Mouse (Mus musculus) thymus, postnatal 10 days (tissue): ENCODE measurements around the gene Snx21.
A peak's percentile ranks its signal among the peaks of the same experiment; 100 is the strongest.
"Not testable (repeated sequence)": the region's sequence is repeated elsewhere in the genome, so short reads cannot be mapped to it uniquely, and the experiment has no call there.

ENCODE experiments used
- DNase-seq, 2 experiments: peaks; one replicate each; pipeline ENCODE4 v3.0.0; 2021; ENCODE audit warnings: low spot score in 2 of 2

The Snx21 gene

GRCm38 (mm10) chr2:164793772-164794171 is 8.1 kb downstream of the Snx21 start:
- DNase-seq, result no peak

DNA sequence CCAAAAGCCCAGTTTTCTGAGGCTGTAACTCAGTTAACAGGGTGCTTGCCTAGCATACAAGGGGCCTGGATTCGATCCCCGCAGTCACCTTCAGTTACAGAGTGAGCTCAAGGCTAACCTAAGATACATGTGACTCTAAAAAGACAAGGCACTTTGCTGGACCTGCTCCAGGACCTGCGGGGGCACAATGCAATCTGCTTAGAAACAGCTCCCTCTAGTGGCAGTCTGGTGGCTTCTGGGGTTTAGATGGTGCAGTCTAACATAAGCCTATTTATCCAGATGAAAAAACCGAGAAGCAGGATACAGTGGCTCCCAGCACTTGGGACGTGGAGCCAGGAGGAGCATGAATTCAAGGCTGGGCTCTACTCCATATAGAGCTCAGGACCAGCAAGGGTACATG is 8.7 kb downstream of the Snx21 start:
- peak; percentile 51 to 82 for DNase-seq

DNA sequence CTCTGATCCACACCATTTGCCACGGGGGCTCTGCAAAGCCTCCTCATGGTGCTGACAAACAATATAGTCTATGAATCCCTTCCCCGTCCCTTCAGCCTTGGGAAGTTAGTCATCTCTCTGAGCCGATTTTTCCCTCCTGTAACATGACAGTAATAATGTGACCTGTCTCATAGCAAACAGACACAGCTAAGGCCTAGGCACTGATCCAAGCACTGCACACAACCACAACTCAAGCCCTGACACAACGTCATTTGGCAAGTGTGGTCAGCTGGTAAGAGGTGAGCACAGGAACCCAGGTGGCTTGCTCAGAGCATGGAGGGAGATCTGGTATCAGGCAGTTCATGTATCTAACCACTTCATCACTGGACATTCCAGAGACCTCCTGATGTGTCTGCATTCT is 10.2 kb downstream of the Snx21 start:
- no peak for DNase-seq

DNA sequence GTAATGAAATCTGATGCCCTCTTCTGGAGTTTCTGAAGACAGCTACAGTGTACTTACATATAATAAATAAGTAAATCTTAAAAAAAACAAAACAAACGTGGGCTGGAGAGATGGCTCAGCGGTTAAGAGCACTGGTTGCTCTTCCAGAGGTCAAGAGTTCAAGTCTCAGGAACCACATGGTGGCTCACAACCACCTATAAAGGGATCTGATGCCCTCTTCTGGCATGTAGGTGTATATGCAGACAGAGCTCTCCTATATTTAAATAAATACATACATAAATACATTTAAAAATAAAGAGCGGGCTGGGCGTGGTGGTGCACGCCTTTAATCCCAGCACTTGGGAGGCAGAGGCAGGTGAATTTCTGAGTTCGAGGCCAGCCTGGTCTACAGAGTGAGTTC is 12.9 kb downstream of the Snx21 start:
- DNase-seq, result not testable (repeated sequence)

DNA sequence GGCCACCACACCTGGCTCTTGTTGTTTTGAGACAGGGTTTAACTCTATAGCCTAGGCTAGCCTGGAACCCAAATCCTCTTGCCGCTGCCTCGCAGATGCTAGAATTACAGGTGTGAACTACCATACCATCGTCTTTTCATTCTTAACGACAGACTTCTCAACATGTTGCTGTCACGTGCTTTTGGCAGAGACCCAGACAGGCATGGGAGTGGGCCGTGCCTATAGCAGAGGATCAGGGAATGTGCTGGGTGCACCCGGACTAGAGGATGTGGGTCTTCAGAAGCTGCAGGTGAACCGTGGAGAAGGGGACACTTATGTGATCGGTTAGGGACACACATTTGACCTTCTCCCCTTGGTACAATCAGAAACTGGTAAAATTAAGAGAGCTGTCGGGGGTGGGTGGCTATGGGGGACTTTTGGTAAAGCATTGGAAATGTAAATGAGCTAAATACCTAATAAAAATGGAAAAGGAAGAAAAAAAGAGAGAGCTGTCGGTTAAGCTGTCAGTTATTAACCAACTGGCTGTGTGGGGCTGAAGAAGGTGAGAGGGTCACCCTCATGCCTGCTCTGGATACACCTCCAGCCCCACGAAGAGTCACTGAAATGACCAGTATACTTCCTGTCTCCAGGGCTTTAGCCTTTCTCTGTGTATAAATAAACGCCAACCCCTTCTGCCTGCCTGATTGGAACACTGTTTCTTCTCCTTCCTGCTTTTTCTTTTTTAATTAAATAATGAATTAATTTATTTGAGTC is 14.8 kb downstream of the Snx21 start:
- no peak for DNase-seq

- no peak for DNase-seq
Measured at GRCm38 (mm10) chr2:164803201-164803920, 17.7 kb downstream of the Snx21 start.

DNA sequence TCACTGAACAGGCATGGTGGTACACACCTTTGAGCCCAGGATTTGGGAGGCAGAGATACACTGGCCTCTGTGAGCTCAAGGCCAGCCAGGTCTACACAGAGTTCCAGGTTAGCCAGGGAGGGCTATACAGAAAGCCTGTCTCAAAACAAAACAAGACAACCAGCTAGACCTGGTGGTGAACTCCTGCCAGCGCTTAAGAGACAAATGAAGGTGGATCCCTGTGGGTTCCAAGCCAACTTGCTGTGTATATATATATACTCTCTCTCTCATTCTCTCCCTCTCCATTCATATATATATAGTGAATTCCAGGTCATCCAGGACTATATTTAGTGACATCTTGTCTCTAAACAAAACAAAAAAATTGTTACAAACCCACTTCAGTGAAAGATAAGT is 18.3 kb downstream of the Snx21 start:
- DNase-seq, result no peak

DNA sequence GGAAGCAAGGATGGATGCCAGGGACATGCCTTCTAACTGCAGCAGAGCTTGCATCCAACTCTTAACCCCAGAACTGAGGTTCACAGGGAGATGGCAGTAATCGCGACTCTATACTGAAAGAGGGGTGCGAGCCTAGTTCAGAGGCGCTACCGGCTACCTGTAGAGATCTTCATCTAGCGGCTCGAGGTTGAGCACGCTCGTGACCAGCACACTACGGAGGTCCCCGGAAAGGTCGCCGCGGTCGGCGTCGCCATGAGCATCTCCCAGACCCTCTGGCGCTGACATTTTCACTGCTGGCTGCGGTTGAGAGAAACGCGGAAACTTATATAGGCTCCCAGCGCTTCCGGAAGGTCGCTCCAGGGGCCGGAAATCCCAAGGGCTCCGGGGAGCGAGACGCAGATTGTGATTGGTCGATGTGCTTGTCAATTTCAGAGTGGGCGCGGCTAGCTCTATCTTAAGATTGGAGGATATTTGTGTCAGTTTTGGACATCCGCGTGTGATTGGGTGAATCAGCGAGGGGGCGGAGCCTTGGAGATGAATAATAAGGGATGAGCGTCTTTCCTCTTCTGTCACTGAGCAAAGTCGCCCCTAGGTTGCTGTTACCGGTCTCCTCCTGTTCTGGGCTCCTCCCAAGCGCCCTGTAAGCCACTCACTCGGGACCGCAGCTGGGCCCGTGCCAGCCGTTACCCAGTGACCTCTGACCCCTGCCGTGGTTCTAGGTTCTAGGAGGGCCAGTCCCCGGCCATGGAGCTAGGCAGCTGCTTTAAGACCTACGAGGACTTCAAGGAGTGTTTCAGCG is 19.1 kb downstream of the Snx21 start, which contains the start of the genes Acot8 and Zswim3:
Gene Acot8 (minus strand): TSS at position 350 of the 799 bp plus-strand sequence.
Gene Zswim3 (plus strand): TSS at position 566 of the 799 bp plus-strand sequence.
- DNase-seq, result peak; percentile 98

- DNase-seq, result no peak
Measured at GRCm38 (mm10) chr2:164805332-164805718, 19.7 kb downstream of the Snx21 start.

DNA sequence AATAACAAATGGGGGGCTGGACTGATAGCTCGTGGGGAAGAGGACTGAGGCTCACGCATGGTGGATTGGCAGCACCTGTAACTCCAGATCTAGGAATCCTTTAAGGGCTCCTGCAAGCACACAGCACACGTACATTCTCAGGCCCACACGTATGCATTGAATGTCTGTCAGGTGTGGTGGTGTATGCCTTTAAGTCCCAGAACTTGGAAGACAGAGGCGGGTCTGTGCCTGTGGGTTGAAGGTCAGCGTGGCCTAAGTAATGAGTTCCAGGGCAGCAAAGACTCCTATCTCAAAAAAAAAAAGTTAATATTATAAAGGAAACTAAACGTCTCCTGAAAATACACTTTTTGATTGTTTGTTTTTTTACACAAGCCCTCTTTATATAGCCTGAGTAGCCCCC is 21.0 kb downstream of the Snx21 start:
- DNase-seq, result no peak

DNA sequence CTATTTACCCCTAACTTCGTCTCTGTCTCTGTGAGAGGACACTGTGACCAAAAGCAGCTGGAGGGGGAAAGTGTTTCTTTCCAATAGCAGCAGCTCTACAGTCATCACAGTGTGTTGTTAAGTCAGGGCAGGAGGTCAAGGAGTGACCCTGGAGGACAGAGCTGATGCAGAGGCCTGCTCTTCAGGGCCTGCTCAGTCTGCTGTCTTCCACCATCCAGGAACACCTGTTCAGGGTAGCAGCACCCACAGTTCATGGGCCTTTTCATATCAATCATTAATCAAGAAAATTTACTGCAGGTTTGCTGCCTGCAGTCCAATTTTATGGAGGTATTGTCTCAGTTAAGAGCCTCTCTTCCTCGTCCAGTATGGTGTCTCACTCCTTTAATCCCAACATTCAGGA is 27.9 kb downstream of the Snx21 start:
- DNase-seq, result no peak

GRCm38 (mm10) chr2:164815348-164815747 is 29.7 kb downstream of the Snx21 start:
- no peak for DNase-seq

- DNase-seq, result no peak
Measured at GRCm38 (mm10) chr2:164815821-164816220, 30.2 kb downstream of the Snx21 start.

DNA sequence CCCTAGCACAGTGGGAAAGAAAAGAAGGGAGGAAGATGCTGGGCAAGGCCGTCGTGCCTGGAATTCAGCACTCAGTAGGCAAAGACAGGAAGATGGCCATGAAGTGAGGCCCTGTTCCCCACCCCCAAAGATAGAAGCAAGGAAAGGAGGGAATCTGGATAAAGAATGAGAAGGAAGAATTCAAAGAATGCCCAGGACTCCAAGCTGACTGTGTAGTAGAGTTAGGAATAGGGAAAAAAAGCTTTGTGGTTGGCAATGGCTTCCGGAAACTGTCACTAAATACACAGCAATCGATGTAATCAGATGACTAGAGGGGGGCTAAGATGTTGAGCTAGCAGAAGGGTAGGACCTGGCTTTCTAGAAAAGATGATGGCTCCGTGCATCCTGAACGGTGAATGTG is 31.6 kb downstream of the Snx21 start:
- DNase-seq, result no peak

- no peak for DNase-seq
Measured at GRCm38 (mm10) chr2:164817703-164818102, 32.1 kb downstream of the Snx21 start.

- DNase-seq, result no peak
Measured at GRCm38 (mm10) chr2:164821060-164821459, 35.4 kb downstream of the Snx21 start.

- peak; percentile 97 to 99 for DNase-seq
Measured at GRCm38 (mm10) chr2:164822636-164823165, 37.1 kb downstream of the Snx21 start, which contains the start of gene Zswim1. TSS of gene Zswim1 (plus strand) at chr2:164822686.

- DNase-seq, result peak in 1 of 2 experiments; percentile 19
Measured at GRCm38 (mm10) chr2:164823181-164823585, 37.6 kb downstream of the Snx21 start.

DNA sequence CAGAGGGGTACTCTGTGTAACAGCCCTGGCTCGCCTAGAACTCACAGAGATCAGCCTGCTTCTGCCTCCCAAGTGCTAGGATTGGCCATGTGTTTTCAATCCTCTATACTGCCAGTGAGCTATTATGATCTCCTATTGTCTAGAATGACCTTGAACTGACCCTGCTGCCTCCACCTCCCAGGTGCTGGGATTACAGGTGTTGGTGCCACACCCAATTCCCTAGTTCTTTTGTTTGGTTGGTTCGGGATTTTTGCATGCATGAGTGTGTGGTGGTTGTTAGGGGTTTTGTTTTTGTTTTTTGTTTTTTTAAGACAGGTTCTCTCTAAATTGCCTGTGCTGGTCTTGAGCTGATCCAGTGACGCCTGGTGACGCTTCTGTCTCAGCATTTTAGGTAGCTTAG is 38.3 kb downstream of the Snx21 start:
- no peak for DNase-seq

- DNase-seq, result no peak
Measured at GRCm38 (mm10) chr2:164825521-164825920, 39.9 kb downstream of the Snx21 start.

- DNase-seq, result no peak
Measured at GRCm38 (mm10) chr2:164827146-164827850, 41.7 kb downstream of the Snx21 start.
